Mouse (Mus musculus) layer of hippocampus, adult 2 months (tissue): Measurements from ENCODE around the gene Pla2g1b. TPM values are rescaled to one million over a fixed set of nuclear protein-coding genes. Genes with fewer than 3 reads are reported as not detected.
A peak's percentile ranks its signal among the peaks of the same experiment; 100 is the strongest.
"Not testable (repeated sequence)": the region's sequence is repeated elsewhere in the genome, so short reads cannot be mapped to it uniquely, and the experiment has no call there.

ENCODE experiments used
- DNase-seq, 2 experiments: peaks; one replicate each; pipeline ENCODE4 v3.0.0; 2022; ENCODE audit warnings: low spot score in 2 of 2
- H3K27ac ChIP-seq: fragments of 200-600 bp; 2 replicates; pipeline ENCODE4 v1.8.1; 2022
- H3K4me3 ChIP-seq: fragments of 200-600 bp; 2 replicates; pipeline ENCODE4 v1.8.1; 2022; ENCODE audit warnings: mild to moderate bottlenecking
- CTCF ChIP-seq: fragments of 200-600 bp; conservative IDR thresholded peaks from 2 replicates; pipeline ENCODE4 v1.8.1; 2022; ENCODE audit warnings: antibody characterized with exemption, mild to moderate bottlenecking, moderate library complexity
- total RNA-seq, 2 experiments: library from RNA; stranded (reverse); gene quantifications; 2 replicates each; pipeline ENCODE4 v1.2.3; 2021

Pla2g1b gene
- total RNA-seq, 2 experiments from 2014 or later: not detected

DNA sequence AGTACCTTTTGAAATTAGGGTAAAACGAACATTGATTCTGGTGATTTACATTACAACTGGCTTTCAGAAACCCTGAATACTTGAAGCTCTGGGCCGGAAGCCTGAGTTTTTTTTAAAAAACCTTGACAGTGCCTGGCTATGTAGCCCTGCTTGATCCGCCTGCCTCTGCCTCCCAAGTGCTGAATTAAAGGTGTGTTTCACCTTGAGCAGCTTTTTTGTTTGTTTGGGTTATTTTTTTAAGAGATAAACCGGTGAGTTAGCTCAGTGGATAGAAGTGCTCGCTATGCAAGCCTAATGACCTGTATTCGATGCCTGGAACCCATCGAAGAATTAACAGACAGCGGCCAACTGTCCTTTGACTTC lies 24.6 kb downstream of the Pla2g1b start:
- H3K27ac ChIP-seq: no peak overlapping the region; the same call in 1 of the 2 replicates
- no peak for TF ChIP-seq CTCF
- H3K4me3 ChIP-seq: peak overlapping the region; percentile 63; the same call in 1 of the 2 replicates

GRCm38 (mm10) chr5:115491076-115491475 lies 25.0 kb downstream of the Pla2g1b start:
- no peak overlapping the region for H3K4me3 ChIP-seq
- DNase-seq: no peak
- H3K27ac ChIP-seq: no peak overlapping the region
- peak; percentile 46 for TF ChIP-seq CTCF

More for the DNA sequence above, 24.6 kb downstream of the Pla2g1b start:
- no peak for DNase-seq

DNA sequence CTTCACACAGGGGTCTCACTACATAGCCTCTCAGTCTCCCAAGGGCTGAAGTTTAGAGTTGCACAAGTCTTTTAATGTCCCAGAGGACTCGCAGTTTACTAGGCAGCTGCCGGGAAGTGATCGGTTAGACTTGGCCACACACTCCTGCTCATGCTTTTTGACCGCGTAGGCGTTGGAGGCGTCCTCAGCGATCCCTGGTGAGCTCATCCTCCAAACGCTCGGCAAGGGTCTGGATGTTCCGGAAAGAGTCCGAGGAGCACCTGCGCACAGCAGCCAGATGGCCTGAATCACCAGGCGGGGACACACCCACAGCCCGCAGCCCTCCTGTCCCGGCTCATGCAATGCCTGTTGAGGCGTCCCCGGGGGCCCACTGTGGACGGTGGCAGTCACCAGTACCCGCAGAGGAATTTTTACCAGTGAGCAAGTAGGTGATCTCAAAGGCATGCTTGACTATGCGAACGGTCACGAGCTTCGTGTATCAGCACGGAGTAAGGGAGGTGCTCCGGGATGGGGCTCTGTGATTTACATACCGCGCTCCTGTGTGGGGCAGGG lies 25.8 kb downstream of the Pla2g1b start:
- Histone ChIP-seq H3K27ac (peak overlapping the region; percentile 53; the same call in 1 of the 2 replicates), H3K4me3 (peak overlapping the region; percentile 19; the same call in 1 of the 2 replicates)
- no peak for TF ChIP-seq CTCF
- no peak for DNase-seq

GRCm38 (mm10) chr5:115492711-115493335 lies 26.8 kb downstream of the Pla2g1b start:
- H3K27ac ChIP-seq: no peak overlapping the region
- TF ChIP-seq CTCF: no peak
- H3K4me3 ChIP-seq: no peak overlapping the region
- DNase-seq: no peak

DNA sequence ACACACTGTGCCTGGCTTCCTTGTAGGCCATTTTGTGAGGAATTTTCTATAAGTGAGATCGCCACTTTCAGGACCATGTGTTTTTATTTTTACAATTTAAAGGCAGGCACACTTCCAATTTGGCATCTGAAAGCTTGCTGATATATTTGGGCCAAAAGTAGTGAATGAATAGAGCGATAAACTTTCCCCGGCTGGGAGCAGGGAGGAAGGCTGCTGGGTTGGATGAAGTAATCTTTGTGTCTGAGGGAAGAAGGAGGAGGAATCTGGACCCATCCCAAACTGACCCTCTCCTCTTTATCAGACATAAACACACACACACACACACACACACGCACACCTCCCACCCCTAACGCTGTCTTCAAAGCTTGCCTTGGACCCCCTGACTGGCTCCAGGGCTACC lies 27.4 kb downstream of the Pla2g1b start:
- Histone ChIP-seq H3K4me3 (no peak overlapping the region), H3K27ac (no peak overlapping the region)
- DNase-seq: no peak
- TF ChIP-seq CTCF: no peak

- not testable (repeated sequence) for DNase-seq, H3K27ac ChIP-seq, H3K4me3 ChIP-seq
These were observed 29.6 kb downstream of the Pla2g1b start for GRCm38 (mm10) chr5:115495618-115496017.

DNA sequence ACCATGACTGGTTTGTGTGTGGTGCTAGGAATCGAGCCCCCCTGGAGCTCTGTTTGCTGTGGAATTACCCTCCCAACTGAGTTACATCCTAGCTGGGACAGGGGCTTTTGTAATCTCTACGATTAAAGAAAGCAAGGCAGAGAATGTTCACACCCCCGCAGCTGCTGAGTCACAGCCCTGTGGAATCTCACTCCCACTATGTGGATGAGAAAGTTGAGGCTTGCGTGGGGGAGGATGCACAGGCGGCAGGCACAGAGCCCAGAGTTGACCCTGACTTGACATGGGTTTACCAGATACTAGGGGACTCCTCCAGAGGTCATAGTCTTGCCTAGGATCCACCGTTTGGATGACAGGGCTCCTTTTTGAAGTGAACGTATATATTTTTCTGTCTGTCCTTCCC lies 31.0 kb downstream of the Pla2g1b start:
- Histone ChIP-seq H3K4me3 (no peak overlapping the region), H3K27ac (no peak overlapping the region)
- DNase-seq: no peak
- TF ChIP-seq CTCF: no peak

DNA sequence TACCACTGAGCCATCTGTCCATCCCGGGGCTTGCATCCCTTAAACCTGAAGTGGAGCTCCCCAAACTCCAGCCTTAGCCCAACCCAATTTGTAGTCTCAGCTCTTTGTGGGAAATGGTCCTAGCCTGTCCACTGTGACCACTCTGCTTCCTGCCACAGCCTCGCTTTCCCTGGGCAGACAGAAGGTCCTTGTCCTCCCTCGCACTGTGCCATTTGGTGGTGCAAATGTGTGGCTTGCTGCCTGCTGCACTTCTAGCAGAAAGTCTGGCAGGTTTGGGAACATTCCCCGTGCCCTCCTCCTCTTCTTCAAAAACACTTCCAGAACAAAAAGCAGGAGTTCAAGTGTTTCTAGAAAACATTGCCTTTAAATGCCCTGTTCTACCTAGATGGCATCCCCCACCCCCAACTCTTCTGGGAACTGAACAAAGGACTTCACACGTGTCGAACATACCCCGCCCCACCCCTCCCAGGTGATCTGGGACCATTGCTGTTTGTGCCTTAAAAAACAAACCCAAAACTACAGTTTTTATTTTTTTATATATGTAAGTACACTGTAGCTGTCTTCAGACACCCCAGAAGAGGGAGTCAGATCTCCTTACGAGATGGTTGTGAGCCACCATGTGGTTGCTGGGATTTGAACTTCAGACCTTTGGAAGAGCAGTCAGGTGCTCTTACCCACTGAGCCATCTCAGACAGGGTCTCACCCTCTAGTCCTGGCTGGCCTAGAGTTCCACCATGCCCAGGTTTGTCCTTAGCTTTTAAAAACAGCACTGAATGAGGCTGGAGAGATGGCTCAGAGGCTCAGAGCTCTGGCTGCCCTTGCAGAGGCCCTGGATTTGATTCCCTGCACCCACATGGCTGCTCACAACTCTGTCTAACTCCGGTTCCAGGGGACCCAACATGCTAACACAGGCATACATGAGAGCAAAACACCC lies 32.5 kb downstream of the Pla2g1b start:
- H3K4me3 ChIP-seq: no peak overlapping the region

DNA sequence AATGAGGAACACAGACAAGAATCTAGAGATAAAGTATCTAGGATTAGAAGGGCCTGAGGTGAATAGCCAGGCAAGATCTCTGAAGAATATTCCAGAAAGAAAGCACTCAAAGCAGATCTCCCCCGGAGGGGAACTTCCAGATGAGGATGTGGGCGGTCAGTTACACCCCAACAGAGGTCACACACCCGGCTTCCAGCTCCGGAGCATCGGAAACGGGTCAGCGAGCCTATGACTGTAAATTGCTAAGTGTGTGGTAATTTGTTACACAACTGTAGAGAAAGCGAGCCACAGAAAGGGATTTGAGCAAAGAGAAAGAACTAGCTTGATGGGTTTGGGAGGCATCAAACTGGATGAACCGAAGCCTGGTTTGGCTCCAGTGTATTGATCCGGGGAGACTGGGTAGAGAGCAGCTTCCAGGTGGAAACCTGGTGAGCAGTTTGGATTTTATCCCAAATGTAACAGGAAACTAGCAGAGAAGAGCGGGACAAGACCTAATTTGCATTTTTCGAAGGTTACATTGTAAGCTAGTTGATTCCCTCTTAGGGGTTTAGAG lies 34.4 kb downstream of the Pla2g1b start:
- Histone ChIP-seq H3K27ac (no peak overlapping the region), H3K4me3 (no peak overlapping the region)
- no peak for DNase-seq
- TF ChIP-seq CTCF: no peak

More for the DNA sequence above, 32.5 kb downstream of the Pla2g1b start:
- no peak for TF ChIP-seq CTCF
- no peak for DNase-seq
- H3K27ac ChIP-seq: no peak overlapping the region

DNA sequence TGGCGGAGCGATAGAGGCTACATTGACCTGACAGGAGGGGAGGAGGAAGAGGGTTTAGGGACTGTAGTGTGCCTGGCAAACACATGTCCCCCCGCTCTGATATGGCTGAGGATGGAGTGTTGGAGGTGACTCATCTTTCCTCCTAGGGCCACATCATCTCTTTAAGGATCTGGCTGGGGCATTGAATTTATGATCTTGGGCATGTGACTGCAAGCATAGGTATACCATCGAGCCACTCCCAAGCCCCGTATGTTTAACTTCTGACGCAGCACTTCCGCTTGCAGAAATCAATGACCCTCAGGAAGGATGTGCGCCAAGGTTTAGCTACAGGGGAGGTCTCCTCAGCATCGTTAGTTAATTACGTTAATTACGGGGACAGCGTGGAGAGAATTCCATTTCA lies 37.0 kb downstream of the Pla2g1b start:
- Histone ChIP-seq H3K27ac (no peak overlapping the region), H3K4me3 (no peak overlapping the region)
- DNase-seq: no peak
- TF ChIP-seq CTCF: no peak

GRCm38 (mm10) chr5:115505617-115506016 lies 39.6 kb downstream of the Pla2g1b start:
- not testable (repeated sequence) for DNase-seq, H3K27ac ChIP-seq, H3K4me3 ChIP-seq

DNA sequence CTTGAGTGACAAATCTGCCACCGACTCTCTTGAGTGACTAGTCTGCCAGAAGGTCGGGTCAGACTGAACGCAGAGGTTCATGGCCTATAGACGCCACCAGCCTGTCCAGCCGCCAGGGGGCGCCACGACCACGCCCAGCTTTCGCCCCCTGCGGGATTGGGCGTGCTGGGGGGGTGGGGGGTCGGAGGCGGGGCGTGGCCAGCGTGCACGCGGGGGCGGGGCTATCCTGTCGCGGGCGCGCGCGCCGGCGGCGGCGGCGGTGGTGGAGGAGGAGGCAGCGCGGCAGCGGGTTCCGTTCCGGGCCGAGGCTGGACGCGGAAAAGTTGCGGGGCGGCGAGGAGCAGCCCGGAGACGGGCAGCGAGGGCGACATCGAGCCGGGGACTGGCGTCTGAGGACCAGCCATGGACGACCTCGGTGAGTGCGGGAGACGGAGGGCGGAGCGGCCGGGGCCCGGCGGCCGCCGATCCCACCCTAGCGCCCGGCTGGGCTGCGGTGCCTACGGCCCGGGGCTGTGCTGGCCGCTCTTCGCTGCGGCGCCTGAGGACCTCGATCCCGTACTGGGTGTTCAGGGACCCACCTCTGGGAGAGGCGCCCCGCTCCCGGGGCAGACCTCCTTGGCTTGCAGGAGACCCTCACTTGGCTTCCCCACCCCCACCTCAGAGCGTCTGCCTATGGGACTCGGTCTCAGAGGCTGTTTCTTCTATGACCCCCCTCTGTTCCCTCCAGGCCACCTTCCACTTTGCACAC lies 40.6 kb downstream of the Pla2g1b start, which contains the start of gene Pxn:
Gene Pxn (plus strand): TSS at position 223 of the 748 bp plus-strand sequence.
- H3K27ac ChIP-seq: peak within 1 kb of the TSS; percentile 94
- peak; percentile 85 for TF ChIP-seq CTCF
- DNase-seq: peak; percentile 84 to 95
- H3K4me3 ChIP-seq: peak within 1 kb of the TSS; percentile 94
